Mouse (Mus musculus) midbrain, embryonic 14.5 days (tissue): ENCODE measurements at regions not wholly inside any gene's neighbourhood (a gene's known extent, or its start where the extent isn't known, plus 50 kb on each side); places are given as distances from the start of the nearest gene placed in this dataset.

Source experiments
- ATAC-seq: fragments of 200-750 bp; cut with Nextera tagmentation; 2 replicates; pipeline ENCODE4 v1.8.0; 2017; ENCODE audit warnings: moderate number of reproducible peaks, moderate library complexity; ENCODE audit not compliant: low FRiP score, low TSS enrichment
- DNase-seq: peaks from one replicate; pipeline ENCODE4 v3.0.0-alpha.2; 2015
- H3K27ac ChIP-seq: fragments of 300-500 bp; sonication (generic); replicated peaks from 2 replicates; pipeline ENCODE4 v1.5.1; 2014; ENCODE audit warnings: mild to moderate bottlenecking, low read depth, low read length, moderate library complexity
- H3K27me3 ChIP-seq: fragments of 300-500 bp; sonication (generic); 2 replicates; pipeline ENCODE4 v1.6.1; 2014; ENCODE audit warnings: low read length, control low read depth, mixed read lengths; ENCODE audit not compliant: control insufficient read depth, insufficient read depth
- H3K36me3 ChIP-seq: fragments of 300-500 bp; sonication (generic); 2 replicates; pipeline ENCODE4 v1.6.1; 2014; ENCODE audit warnings: low read length, control low read depth; ENCODE audit not compliant: control insufficient read depth, insufficient read depth
- H3K4me1 ChIP-seq: fragments of 300-500 bp; sonication (generic); 2 replicates; pipeline ENCODE4 v1.6.1; 2014; ENCODE audit warnings: mild to moderate bottlenecking, antibody characterized with exemption, low read length, control low read depth; ENCODE audit not compliant: control insufficient read depth, insufficient read depth
- H3K4me2 ChIP-seq: fragments of 300-500 bp; sonication (generic); 2 replicates; pipeline ENCODE4 v1.6.1; 2014; ENCODE audit warnings: mild to moderate bottlenecking, low read length, moderate library complexity
- H3K4me3 ChIP-seq: fragments of 300-500 bp; sonication (generic); replicated peaks from 2 replicates; pipeline ENCODE4 v1.5.1; 2014; ENCODE audit warnings: low read depth, low read length
- H3K9ac ChIP-seq: fragments of 300-500 bp; sonication (generic); replicated peaks from 2 replicates; pipeline ENCODE4 v1.6.1; 2014; ENCODE audit warnings: mild to moderate bottlenecking, low read length, moderate library complexity
- H3K9me3 ChIP-seq: fragments of 300-500 bp; sonication (generic); 2 replicates; pipeline ENCODE4 v1.6.1; 2016; ENCODE audit warnings: low read length, control low read depth, mixed read lengths; ENCODE audit not compliant: control insufficient read depth
- WGBS: fragments of 180-500 bp; shearing (Covaris S2); extraction: QIAGEN DNeasy Blood & Tissue Kit; methylation state at CpG from one replicate; pipeline ENCODE4 v1.1.7; 2014; 5-methylcytosine and 5-hydroxymethylcytosine counted together

DNA sequence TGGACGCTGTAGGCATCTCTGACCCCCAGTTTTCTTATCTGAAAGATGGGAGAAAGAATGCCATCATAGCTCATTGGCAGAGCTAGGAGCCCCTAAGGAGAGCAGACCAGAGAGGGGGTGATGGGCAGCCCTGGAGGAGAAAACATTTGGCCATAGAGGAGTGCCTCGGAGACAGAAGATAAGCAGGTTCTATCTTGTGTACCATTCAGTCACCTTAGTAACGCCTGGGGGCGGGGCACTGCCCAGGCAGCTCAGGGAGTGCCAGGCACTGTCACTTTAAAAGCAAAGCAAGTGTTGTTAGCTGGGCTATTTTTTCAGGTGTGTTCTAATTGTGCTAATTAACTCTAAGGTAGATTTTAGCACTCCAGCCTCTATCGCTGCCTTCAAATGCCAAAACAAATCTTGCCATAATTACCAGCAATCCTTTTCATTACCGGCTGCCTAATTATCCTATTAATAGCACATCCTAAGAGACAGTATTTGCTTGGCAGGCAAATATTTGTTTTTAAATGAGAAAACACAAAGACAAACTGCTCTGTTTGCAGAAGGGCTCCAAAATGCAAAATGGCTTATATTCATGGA lies 119.1 kb downstream of the Tle3 start:
- Histone ChIP-seq H3K27ac (no peak overlapping the region), H3K9ac (no peak overlapping the region), H3K4me1 (peaks cover 6% of the 10 kb centered on the region; the same call in 1 of the 2 replicates), H3K36me3 (no peaks in the 10 kb centered on the region), H3K4me2 (no peak overlapping the region), H3K27me3 (peaks cover 4% of the 10 kb centered on the region; the same call in 1 of the 2 replicates), H3K9me3 (no peaks in the 10 kb centered on the region), H3K4me3 (no peak overlapping the region)
- DNase-seq (peak; percentile 35), ATAC-seq (no peak)
- 48% methylated on average over 6 of the region's 6 CpGs for WGBS

- Histone ChIP-seq H3K27me3 (peaks cover 4% of the 10 kb centered on the region; the same call in 1 of the 2 replicates), H3K4me1 (peaks cover 6% of the 10 kb centered on the region; the same call in 1 of the 2 replicates), H3K27ac (no peak overlapping the region), H3K36me3 (no peaks in the 10 kb centered on the region), H3K4me3 (no peak overlapping the region), H3K9ac (no peak overlapping the region), H3K9me3 (no peaks in the 10 kb centered on the region), H3K4me2 (no peak overlapping the region)
- DNase-seq = no peak
- no peak for ATAC-seq
- WGBS = 71% methylated on average over 6 of the region's 6 CpGs
These were observed 117.8 kb downstream of the Tle3 start for GRCm38 (mm10) chr9:61489983-61490382.

DNA sequence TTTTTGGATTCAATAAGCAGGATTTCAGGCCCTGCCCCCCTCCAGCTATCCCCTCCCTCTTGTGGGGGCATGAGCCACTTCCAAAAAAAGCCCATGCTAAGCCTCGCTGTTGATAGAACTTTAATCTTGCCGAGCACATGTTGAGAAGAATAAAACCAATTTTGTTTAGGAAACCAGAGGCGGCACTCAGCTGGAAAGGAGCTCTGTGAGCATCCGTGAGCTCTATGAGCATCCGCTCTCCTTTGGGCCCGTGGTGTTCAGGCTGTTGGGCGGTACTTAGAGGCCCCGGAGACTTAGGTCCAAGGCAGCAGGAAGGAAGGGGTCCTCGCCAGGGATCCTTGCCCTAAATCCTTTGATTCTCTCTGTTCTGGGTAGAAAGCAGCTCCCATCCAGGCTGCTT lies 117.0 kb downstream of the Tle3 start:
- no peaks in the 10 kb centered on the region for H3K9me3 ChIP-seq
- H3K9ac ChIP-seq = no peak overlapping the region
- H3K4me1 ChIP-seq = peaks cover 6% of the 10 kb centered on the region; the same call in 1 of the 2 replicates
- H3K27ac ChIP-seq = no peak overlapping the region
- DNase-seq (peak; percentile 55), ATAC-seq (no peak)
- H3K36me3 ChIP-seq = no peaks in the 10 kb centered on the region
- no peak overlapping the region for H3K4me2 ChIP-seq
- WGBS = 4% methylated on average over 9 of the region's 9 CpGs
- H3K27me3 ChIP-seq = peaks cover 4% of the 10 kb centered on the region; the same call in 1 of the 2 replicates
- H3K4me3 ChIP-seq = no peak overlapping the region

GRCm38 (mm10) chr9:61487824-61488223 lies 115.7 kb downstream of the Tle3 start:
- Histone ChIP-seq H3K4me2 (no peak overlapping the region), H3K27me3 (peaks cover 4% of the 10 kb centered on the region; the same call in 1 of the 2 replicates), H3K9ac (no peak overlapping the region), H3K27ac (no peak overlapping the region), H3K36me3 (no peaks in the 10 kb centered on the region), H3K9me3 (no peaks in the 10 kb centered on the region), H3K4me3 (no peak overlapping the region), H3K4me1 (peaks cover 6% of the 10 kb centered on the region; the same call in 1 of the 2 replicates)
- WGBS = 94% methylated on average over 12 of the region's 12 CpGs
- DNase-seq = no peak
- ATAC-seq = no peak

DNA sequence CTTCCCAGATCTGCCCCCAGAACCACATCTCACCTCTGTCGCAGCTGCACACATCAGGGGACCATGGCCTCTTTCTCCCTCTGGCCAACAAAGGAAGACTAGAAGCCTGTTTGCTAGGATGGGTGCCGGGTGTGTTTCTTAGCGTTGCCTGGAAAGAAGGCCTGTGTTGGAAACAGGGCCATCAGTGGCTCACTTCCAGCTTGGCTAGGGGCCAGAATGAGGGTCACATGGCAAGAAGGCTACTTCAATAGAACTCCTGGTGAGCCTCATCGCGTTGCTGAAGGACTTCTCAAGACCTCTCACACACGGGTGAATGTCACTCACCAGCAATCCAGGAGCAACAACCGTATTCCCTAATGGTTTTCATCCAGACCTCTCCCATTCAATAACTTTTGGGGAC lies 115.0 kb downstream of the Tle3 start:
- H3K27ac ChIP-seq = no peak overlapping the region
- WGBS = 65% methylated on average over 7 of the region's 7 CpGs
- peak; percentile 58 for DNase-seq

GRCm38 (mm10) chr9:61484391-61484790 lies 112.2 kb downstream of the Tle3 start:
- no peak overlapping the region for H3K4me2 ChIP-seq
- H3K9me3 ChIP-seq = no peaks in the 10 kb centered on the region
- H3K9ac ChIP-seq = no peak overlapping the region
- ATAC-seq (no peak), DNase-seq (no peak)
- WGBS = 31% methylated on average over 3 of the region's 3 CpGs
- peaks cover 3% of the 10 kb centered on the region for H3K4me1 ChIP-seq
- no peak overlapping the region for H3K4me3 ChIP-seq
- no peak overlapping the region for H3K27ac ChIP-seq
- H3K27me3 ChIP-seq = peaks cover 4% of the 10 kb centered on the region; the same call in 1 of the 2 replicates
- H3K36me3 ChIP-seq = no peaks in the 10 kb centered on the region

More for the DNA sequence above, 115.0 kb downstream of the Tle3 start:
- Histone ChIP-seq H3K4me3 (no peak overlapping the region), H3K9me3 (no peaks in the 10 kb centered on the region), H3K4me2 (no peak overlapping the region), H3K4me1 (peaks cover 6% of the 10 kb centered on the region; the same call in 1 of the 2 replicates), H3K27me3 (peaks cover 4% of the 10 kb centered on the region; the same call in 1 of the 2 replicates), H3K9ac (no peak overlapping the region), H3K36me3 (no peaks in the 10 kb centered on the region)
- no peak for ATAC-seq

- DNase-seq (peak; percentile 54), ATAC-seq (no peak)
- Histone ChIP-seq H3K27me3 (no peaks in the 10 kb centered on the region), H3K9me3 (no peaks in the 10 kb centered on the region), H3K36me3 (no peaks in the 10 kb centered on the region), H3K27ac (0 out of 2 replicates have a peak overlapping the region, but pooled peaks have one; percentile 32), H3K4me3 (no peak overlapping the region), H3K9ac (no peak overlapping the region), H3K4me1 (peaks cover 11% of the 10 kb centered on the region), H3K4me2 (no peak overlapping the region)
- 35% methylated on average over 6 of the region's 6 CpGs for WGBS
These were observed 107.5 kb downstream of the Tle3 start for GRCm38 (mm10) chr9:61479626-61480025.

GRCm38 (mm10) chr9:61478862-61479261 lies 106.7 kb downstream of the Tle3 start:
- H3K4me2 ChIP-seq = no peak overlapping the region
- 17% methylated on average over 9 of the region's 9 CpGs for WGBS
- H3K9me3 ChIP-seq = no peaks in the 10 kb centered on the region

GRCm38 (mm10) chr9:61476351-61476750 lies 104.2 kb downstream of the Tle3 start:
- Histone ChIP-seq H3K4me2 (no peak overlapping the region), H3K4me3 (no peak overlapping the region), H3K27me3 (no peaks in the 10 kb centered on the region), H3K27ac (no peak overlapping the region), H3K36me3 (no peaks in the 10 kb centered on the region), H3K9ac (no peak overlapping the region), H3K4me1 (peaks cover 11% of the 10 kb centered on the region), H3K9me3 (no peaks in the 10 kb centered on the region)
- 74% methylated on average over 4 of the region's 4 CpGs for WGBS
- ATAC-seq (no peak), DNase-seq (no peak)

More at GRCm38 (mm10) chr9:61478862-61479261, 106.7 kb downstream of the Tle3 start:
- ATAC-seq (no peak), DNase-seq (peak; percentile 44)
- Histone ChIP-seq H3K36me3 (no peaks in the 10 kb centered on the region), H3K4me3 (no peak overlapping the region), H3K9ac (no peak overlapping the region), H3K27ac (no peak overlapping the region), H3K27me3 (no peaks in the 10 kb centered on the region), H3K4me1 (peaks cover 11% of the 10 kb centered on the region)
